Mouse (Mus musculus) cerebellum, adult 9-10 months (tissue): ENCODE data around the gene Vps13c.

ENCODE experiments used
- DNase-seq: peaks from one replicate; pipeline ENCODE4 v3.0.0; 2022

The Vps13c gene

GRCm38 (mm10) chr9:67883349-67883984, 43.3 kb downstream of the Vps13c start:
- DNase-seq, result no peak

- DNase-seq, result no peak
Observed at GRCm38 (mm10) chr9:67884095-67884494, 43.9 kb downstream of the Vps13c start.

GRCm38 (mm10) chr9:67886981-67887720, 47.0 kb downstream of the Vps13c start:
- DNase-seq, result no peak

DNA sequence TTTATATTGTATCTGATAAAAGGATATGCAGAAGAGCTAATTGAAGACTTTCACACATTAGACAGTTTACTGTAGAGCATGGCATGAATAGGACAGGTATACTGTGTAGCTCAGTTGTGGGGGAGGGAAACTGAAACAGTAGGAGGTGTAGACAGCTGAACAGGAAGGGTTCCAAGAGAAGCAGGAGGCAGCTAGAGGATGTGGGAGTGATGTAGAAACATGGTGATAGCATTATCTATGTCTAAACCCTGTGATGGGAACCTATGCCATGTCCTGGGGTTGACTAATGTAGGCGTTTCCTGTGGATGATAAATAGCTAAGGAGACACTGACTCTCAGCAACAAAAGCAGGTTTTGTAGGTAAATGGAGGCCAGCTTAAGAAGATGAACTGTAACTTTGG, 53.3 kb downstream of the Vps13c start:
- no peak for DNase-seq

GRCm38 (mm10) chr9:67896646-67897295, 56.6 kb downstream of the Vps13c start:
- no peak for DNase-seq

GRCm38 (mm10) chr9:67900398-67900797, 60.2 kb downstream of the Vps13c start:
- DNase-seq, result no peak

GRCm38 (mm10) chr9:67904355-67904754, 64.2 kb downstream of the Vps13c start:
- no peak for DNase-seq

DNA sequence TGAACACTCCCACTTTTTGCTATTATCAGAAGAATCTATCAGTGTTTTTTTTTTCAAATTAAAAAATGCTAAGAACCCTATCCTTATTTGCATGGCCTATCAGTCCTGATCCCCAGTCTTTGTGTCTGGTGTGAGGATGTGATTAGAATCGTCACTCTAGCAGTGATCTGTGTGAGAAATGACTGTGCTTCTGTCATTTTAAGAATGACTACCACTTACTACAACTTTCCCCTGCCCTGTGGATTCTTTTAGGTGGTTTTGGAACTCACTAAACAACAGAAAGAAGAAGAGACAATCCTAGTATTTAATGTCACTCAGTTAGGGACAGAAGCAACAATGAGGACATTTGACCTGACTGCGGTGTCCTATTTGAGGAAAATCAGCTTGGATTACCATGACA, 65.3 kb downstream of the Vps13c start:
- DNase-seq, result no peak

- DNase-seq, result no peak
Observed at GRCm38 (mm10) chr9:67914681-67915080, 74.5 kb downstream of the Vps13c start.

- no peak for DNase-seq
Observed at GRCm38 (mm10) chr9:67922350-67922749, 82.2 kb downstream of the Vps13c start.

DNA sequence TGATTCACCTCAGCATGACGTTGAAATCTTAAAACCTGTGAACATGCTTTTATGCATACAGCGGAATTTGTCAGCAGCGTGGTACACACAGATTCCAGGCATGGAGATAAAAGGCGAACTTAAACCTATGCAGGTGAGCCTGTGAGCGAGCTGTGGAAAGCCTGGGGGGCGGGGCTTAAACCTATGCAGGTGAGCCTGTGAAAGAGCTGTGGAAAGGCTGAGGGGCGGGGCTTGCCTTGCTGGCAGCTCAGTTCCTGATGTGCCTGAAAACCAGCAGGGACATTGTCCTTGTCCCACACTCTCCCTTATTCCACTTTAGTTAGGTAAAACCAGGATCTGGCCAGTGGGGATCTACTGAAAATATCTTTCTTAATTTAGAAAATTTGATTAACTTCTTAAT, 90.4 kb downstream of the Vps13c start:
- no peak for DNase-seq

DNA sequence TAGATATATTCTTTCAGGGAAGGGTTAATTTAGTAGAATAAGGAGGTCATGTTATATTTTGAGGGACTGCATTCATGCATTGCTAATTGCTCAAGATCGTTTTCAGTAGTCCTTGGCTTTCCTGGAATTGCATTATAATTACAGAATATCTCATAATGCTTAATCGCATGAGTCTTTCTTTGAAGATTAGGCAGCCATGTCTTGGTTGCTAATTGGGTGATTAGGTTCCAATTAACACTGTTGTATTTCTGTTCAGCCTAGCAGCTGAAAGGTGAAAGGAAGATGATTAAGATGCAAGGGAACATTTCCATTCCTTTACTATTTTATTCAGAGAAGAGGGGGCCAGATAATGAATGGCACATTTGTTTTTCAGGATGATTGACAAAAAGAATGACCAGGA, 97.1 kb downstream of the Vps13c start:
- DNase-seq, result no peak

DNA sequence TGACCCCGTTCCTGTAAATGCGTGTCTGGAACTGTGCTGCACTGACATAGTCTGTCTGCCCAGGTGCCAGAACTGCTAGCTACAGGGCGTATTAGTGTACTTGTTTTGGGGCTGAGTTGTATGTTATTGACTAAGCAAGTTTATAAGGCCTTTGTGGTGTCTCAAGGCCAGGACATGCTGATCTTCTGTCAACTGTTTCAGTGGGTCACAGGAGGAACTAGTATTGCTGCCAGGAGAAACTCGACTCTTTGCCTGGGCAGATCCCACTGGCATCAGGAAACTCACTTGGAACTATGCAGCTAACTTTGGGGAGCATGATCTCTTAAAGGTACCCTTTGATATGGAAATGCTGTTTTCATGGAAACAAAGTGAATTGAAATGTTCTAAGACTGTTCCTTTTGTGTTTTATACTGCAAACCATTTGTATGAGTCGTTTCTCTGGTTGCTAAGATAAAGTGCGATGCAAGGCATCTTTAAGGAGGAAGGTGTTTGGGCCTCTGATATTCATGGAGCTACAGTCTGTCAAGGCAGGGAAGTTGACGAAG, 115.3 kb downstream of the Vps13c start:
- DNase-seq, result no peak

- DNase-seq, result no peak
Observed at GRCm38 (mm10) chr9:67961953-67962352, 121.8 kb downstream of the Vps13c start.

DNA sequence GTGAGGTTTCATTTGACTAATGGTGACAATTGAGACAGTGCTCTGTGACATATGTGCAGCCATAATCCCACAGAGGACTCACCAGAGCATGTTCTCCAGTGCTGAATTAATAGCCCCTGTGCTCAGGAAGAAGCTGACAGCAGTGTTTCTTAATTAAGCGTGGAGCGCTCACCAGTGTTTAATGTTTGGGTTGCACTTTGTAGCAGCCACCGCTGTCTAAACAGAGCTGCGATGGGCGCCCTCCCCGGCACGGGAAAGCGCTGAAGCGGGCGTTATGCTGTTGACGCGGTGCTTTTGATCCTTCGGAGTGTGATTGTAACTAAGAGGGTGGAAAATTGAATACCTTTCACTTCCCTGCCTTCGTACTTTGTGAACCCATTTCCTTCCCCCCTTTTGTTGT, 125.7 kb downstream of the Vps13c start:
- no peak for DNase-seq

GRCm38 (mm10) chr9:67967011-67967410, 126.8 kb downstream of the Vps13c start:
- DNase-seq, result no peak

DNA sequence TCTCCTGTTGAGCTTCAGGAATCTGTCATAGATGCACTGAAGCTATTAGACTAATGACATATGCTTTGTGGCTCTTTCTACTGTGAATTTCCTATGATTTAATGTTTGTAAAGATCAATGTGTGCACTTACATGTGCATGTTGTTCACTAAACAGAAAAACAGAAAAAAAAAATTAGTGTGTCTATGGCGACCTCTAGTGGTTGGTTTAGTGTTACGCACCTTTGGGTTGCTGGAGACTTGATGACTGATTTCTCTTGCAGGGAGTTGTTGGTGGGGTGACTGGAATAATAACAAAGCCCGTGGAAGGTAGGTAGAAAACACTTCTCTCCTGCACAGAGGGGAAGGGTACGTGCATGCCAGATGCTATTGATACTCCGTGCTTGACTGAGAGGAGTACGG, 133.3 kb downstream of the Vps13c start:
- DNase-seq, result peak; percentile 25

- DNase-seq, result no peak
Observed at GRCm38 (mm10) chr9:67975491-67975890, 135.3 kb downstream of the Vps13c start.

GRCm38 (mm10) chr9:68006566-68006965, 166.4 kb downstream of the Vps13c start:
- no peak for DNase-seq

DNA sequence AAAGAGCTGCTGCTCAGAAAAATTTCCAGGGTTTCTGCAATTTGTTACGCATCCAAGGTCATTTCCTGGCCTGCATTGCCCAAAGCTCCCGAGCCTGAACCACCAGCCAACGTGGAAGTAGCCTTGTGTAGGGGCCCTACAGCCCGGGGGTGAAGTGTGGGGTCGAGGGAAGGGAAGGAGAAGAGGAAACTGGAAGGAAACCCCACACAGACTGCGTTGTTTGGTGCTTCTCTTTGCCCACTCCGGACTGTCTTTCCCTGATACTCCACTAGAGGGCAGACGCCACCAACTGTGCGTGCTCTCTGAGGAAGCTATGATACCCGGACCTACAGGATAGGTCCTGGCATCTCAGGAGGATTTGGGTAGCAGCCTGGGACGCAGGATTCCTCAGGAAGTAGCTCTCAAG, 174.8 kb downstream of the Vps13c start:
- peak; percentile 81 for DNase-seq

DNA sequence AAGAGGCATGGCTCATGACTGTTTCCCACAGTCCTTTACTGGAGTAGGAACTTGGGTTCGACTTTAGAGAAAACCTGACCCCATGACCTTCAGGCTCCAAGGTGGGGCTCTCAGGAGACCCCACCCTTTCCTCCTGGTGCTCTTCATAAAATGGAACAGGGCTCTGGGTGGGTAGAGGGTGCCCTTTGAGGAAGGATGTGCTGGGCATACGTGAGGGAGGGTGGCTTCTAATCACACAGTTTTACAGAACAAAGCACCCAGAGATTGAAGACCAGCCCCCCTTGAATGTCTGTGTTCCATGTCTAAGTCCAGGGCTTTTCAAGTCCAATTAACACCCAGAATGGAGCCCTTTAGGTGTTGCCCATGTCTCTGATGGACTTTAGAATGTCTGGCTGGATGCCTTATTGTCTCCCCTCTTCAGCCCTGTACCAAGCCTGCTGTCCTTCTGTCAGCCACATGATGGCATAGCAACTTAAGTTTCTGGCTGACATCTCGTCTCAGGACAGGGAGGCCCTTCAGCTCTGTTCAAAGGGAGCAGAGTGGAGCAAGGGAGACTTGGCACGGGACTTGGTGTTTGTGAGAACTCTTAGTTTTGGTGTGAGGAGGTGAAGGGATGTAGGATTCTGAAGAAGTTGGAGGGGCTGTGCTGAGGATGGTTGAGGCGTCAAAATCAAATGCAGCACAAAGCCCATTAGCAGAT, 176.2 kb downstream of the Vps13c start:
- peak; percentile 42 for DNase-seq

DNA sequence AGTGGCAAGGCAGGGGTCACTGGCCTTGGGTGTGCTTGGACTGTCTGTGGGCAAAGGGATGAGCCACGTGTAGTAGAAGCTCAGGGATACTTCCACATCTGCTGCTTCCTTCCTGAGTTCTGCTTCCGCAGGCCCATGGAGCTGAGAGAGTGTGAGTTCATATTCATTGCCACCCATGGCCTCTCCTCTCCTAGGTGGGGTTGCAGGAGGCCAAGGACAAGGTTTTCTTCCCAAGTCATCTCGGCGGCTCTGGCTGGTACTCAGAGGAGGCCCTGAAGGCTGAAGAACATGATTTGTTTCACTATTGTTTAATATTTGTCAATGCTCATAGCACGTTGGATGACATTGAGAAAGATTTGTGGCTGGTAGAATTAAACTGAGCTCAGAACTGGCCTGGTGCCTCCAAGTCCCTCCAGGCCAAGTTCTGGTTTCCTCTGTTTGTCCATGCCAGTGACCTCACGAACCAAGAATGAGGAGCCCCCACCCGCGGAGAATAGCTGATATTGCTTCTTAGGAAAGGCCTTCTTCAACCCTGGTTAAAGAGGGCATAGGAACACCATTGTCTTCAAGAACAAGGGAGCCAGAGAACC, 180.7 kb downstream of the Vps13c start:
- DNase-seq, result no peak
